Mouse (Mus musculus): ENCODE measurements around the gene Mcfd2. TPM values are rescaled to one million over a fixed set of nuclear protein-coding genes. Genes with fewer than 3 reads are reported as not detected.

Gene Mcfd2
- polyA plus RNA-seq, 1 experiment from 2014 or later, result 231 TPM

- peaks cover 12% of the 10 kb centered on the region; the same call in 1 of the 2 replicates for H3K4me1 ChIP-seq (replicated peaks; ENCODE audit: control insufficient read depth, insufficient read depth, low read length)
- no peaks in the 10 kb centered on the region for H3K9me3 ChIP-seq (ENCODE audit: control insufficient read depth)
- peak overlapping the region; percentile 96 for H3K27ac ChIP-seq (ENCODE audit: low read depth, low read length)
- H3K36me3 ChIP-seq (ENCODE audit: control insufficient read depth, insufficient read depth), result no peaks in the 10 kb centered on the region
- H3K4me2 ChIP-seq (replicated peaks; ENCODE audit: low read depth), result peak overlapping the region; percentile 90
- H3K9ac ChIP-seq (ENCODE audit: low read depth, low read length), result peak overlapping the region; percentile 82
- H3K27me3 ChIP-seq (replicated peaks; ENCODE audit: control insufficient read depth, insufficient read depth, low read length), result no peaks in the 10 kb centered on the region
- 8% methylated on average over 21 of the region's 21 CpGs for WGBS
- ATAC-seq, result no peak
- no peak for TF ChIP-seq CTCF (IDR thresholded peaks at IDR 0.05; ENCODE audit: low read depth)
- H3K4me3 ChIP-seq (ENCODE audit: low read depth, low read length), result peak overlapping the region; percentile 62
These were observed 18.2 kb upstream of the Mcfd2 start for GRCm38 (mm10) chr17:87283755-87284481.

GRCm38 (mm10) chr17:87283055-87283754 lies 17.5 kb upstream of the Mcfd2 start:
- Histone ChIP-seq H3K9me3 (ENCODE audit: control insufficient read depth) (no peaks in the 10 kb centered on the region), H3K4me1 (replicated peaks; ENCODE audit: control insufficient read depth, insufficient read depth, low read length) (peaks cover 11% of the 10 kb centered on the region; the same call in 1 of the 2 replicates), H3K4me3 (ENCODE audit: low read depth, low read length) (peak overlapping the region; percentile 62), H3K27ac (ENCODE audit: low read depth, low read length) (peak overlapping the region; percentile 96), H3K27me3 (replicated peaks; ENCODE audit: control insufficient read depth, insufficient read depth, low read length) (no peaks in the 10 kb centered on the region), H3K36me3 (ENCODE audit: control insufficient read depth, insufficient read depth) (no peaks in the 10 kb centered on the region), H3K4me2 (replicated peaks; ENCODE audit: low read depth) (peak overlapping the region; percentile 90), H3K9ac (ENCODE audit: low read depth, low read length) (peak overlapping the region; percentile 82)
- TF ChIP-seq CTCF (IDR thresholded peaks at IDR 0.05; ENCODE audit: low read depth), result peak; percentile 34; the same call in 1 of the 2 replicates
- under 1% methylated on average over 56 of the region's 56 CpGs for WGBS
- ATAC-seq, result peak; percentile 41

- no peaks in the 10 kb centered on the region for H3K27me3 ChIP-seq (replicated peaks; ENCODE audit: control insufficient read depth, insufficient read depth, low read length)
- no peaks in the 10 kb centered on the region for H3K9me3 ChIP-seq (ENCODE audit: control insufficient read depth)
- no peaks in the 10 kb centered on the region for H3K36me3 ChIP-seq (ENCODE audit: control insufficient read depth, insufficient read depth)
- TF ChIP-seq CTCF (IDR thresholded peaks at IDR 0.05; ENCODE audit: low read depth), result no peak
- H3K9ac ChIP-seq (ENCODE audit: low read depth, low read length), result peak within 1 kb of the TSS; percentile 82
- peaks cover 7% of the 10 kb centered on the region; the same call in 1 of the 2 replicates for H3K4me1 ChIP-seq (replicated peaks; ENCODE audit: control insufficient read depth, insufficient read depth, low read length)
- H3K4me2 ChIP-seq (replicated peaks; ENCODE audit: low read depth), result peak within 1 kb of the TSS; percentile 90
- ATAC-seq, result peak; percentile 91
- peak within 1 kb of the TSS; percentile 96 for H3K27ac ChIP-seq (ENCODE audit: low read depth, low read length)
- WGBS, result 0% methylated on average over 27 of the region's 38 CpGs
- peak within 1 kb of the TSS; percentile 62 for H3K4me3 ChIP-seq (ENCODE audit: low read depth, low read length)
These were observed 16.9 kb upstream of the Mcfd2 start, which contains the start of gene Ttc7 for GRCm38 (mm10) chr17:87282706-87283053. TSS of gene Ttc7 (plus strand) at chr17:87282886.

GRCm38 (mm10) chr17:87282007-87282705 lies 16.4 kb upstream of the Mcfd2 start:
- peak overlapping the region; percentile 90 for H3K4me2 ChIP-seq (replicated peaks; ENCODE audit: low read depth)
- WGBS, result under 1% methylated on average over 43 of the region's 44 CpGs
- H3K4me3 ChIP-seq (ENCODE audit: low read depth, low read length), result peak overlapping the region; percentile 62
- H3K27ac ChIP-seq (ENCODE audit: low read depth, low read length), result peak overlapping the region; percentile 96
- H3K36me3 ChIP-seq (ENCODE audit: control insufficient read depth, insufficient read depth), result no peaks in the 10 kb centered on the region
- no peaks in the 10 kb centered on the region for H3K9me3 ChIP-seq (ENCODE audit: control insufficient read depth)
- peak; percentile 85 for ATAC-seq
- H3K9ac ChIP-seq (ENCODE audit: low read depth, low read length), result peak overlapping the region; percentile 82
- peaks cover 7% of the 10 kb centered on the region; the same call in 1 of the 2 replicates for H3K4me1 ChIP-seq (replicated peaks; ENCODE audit: control insufficient read depth, insufficient read depth, low read length)
- no peaks in the 10 kb centered on the region for H3K27me3 ChIP-seq (replicated peaks; ENCODE audit: control insufficient read depth, insufficient read depth, low read length)
- peak; percentile 47 for TF ChIP-seq CTCF (IDR thresholded peaks at IDR 0.05; ENCODE audit: low read depth)

- WGBS, result 33% methylated on average over 15 of the region's 15 CpGs
- Histone ChIP-seq H3K27ac (ENCODE audit: low read depth, low read length) (peak overlapping the region; percentile 62), H3K9me3 (ENCODE audit: control insufficient read depth) (no peaks in the 10 kb centered on the region), H3K9ac (ENCODE audit: low read depth, low read length) (no peak overlapping the region), H3K27me3 (replicated peaks; ENCODE audit: control insufficient read depth, insufficient read depth, low read length) (no peaks in the 10 kb centered on the region), H3K36me3 (ENCODE audit: control insufficient read depth, insufficient read depth) (no peaks in the 10 kb centered on the region), H3K4me3 (ENCODE audit: low read depth, low read length) (no peak overlapping the region), H3K4me2 (replicated peaks; ENCODE audit: low read depth) (peak overlapping the region; percentile 38; the same call in 1 of the 2 replicates), H3K4me1 (replicated peaks; ENCODE audit: control insufficient read depth, insufficient read depth, low read length) (0 out of 2 replicates have a peak, but pooled peaks cover 3% of the 10 kb centered on the region)
- ATAC-seq, result peak; percentile 62
- no peak for TF ChIP-seq CTCF (IDR thresholded peaks at IDR 0.05; ENCODE audit: low read depth)
These were observed 9.9 kb upstream of the Mcfd2 start for GRCm38 (mm10) chr17:87275363-87276341.
